In the genomic region with DNA sequence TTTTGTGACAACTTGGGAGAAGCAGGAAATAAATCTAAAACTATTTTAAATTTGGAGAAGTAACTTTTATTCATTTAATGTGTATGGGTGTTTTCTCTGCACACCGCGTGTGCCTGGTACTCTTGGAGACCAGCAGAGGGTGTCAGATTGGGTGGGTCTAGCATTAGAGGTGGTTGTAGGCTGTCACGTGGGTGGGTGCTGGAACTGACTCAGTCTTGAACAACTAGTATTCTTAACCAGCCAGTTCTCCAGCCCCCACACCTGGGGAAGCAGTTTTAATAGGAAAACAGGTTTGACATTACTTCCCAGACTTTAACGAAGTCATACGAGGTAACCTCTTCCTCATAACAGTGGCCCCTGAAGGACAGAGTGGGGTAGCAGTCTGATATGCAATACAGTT, we compare ENCODE assay signal across 8 mouse cellular contexts. TPM values are rescaled to one million over a fixed set of nuclear protein-coding genes. Genes with fewer than 3 reads are reported as not detected.
DNase-seq lines count a peak whose midpoint lies in the region; ATAC-seq and TF ChIP-seq lines count a peak whose summit lies in the region.

No protein-coding gene starts in this region.

- no peak overlapping the region for H3K27ac ChIP-seq in kidney, embryonic 14.5 days (ENCODE audit: low read depth, low read length)
- H3K27ac ChIP-seq in embryonic facial prominence, embryonic 14.5 days (replicated peaks; ENCODE audit: low read depth, low read length) = no peak overlapping the region

- intact Hi-C loops in left cerebral cortex, postnatal 14 days (cut with DNase I) = no loop called here

- peak overlapping the region; percentile 54; the same call in 1 of the 2 replicates for H3K4me3 ChIP-seq in kidney, embryonic 14.5 days (ENCODE audit: low read length)
- H3K4me3 ChIP-seq in embryonic facial prominence, embryonic 14.5 days (ENCODE audit: low read depth, low read length) = peak overlapping the region; percentile 61
- peak overlapping the region; percentile 38 for H3K4me3 ChIP-seq in myocyte

- peak overlapping the region; percentile 73 for H3K4me2 ChIP-seq in kidney, embryonic 14.5 days (replicated peaks; ENCODE audit: low read depth, low read length)
- peak overlapping the region; percentile 73 for H3K4me2 ChIP-seq in embryonic facial prominence, embryonic 14.5 days (ENCODE audit: low read depth, low read length)
- H3K4me2 ChIP-seq in myocyte (ENCODE audit: low read depth) = peak overlapping the region; percentile 92

- TF ChIP-seq POLR2A in myocyte (IDR thresholded peaks at IDR 0.05; ENCODE audit: insufficient read length, low read depth) = no peak

- H3K4me1 ChIP-seq in kidney, embryonic 14.5 days (ENCODE audit: control insufficient read depth, insufficient read depth, low read length) = peaks cover 6% of the 10 kb centered on the region; the same call in 1 of the 2 replicates
- H3K4me1 ChIP-seq in embryonic facial prominence, embryonic 14.5 days (ENCODE audit: control insufficient read depth, insufficient read depth, low read length) = peaks cover 6% of the 10 kb centered on the region

- ATAC-seq in kidney, embryonic 14.5 days (ENCODE audit: low FRiP score, low TSS enrichment) = no peak
- no peak for ATAC-seq in embryonic facial prominence, embryonic 14.5 days (ENCODE audit: low read depth)

- DNase-seq in kidney, postnatal 14 days = no peak
- DNase-seq in ES-CJ7 (ENCODE audit: low read depth, low spot score) (peak; percentile 73), MN1 (ENCODE audit: low spot score) (no peak)
- DNase-seq in embryonic facial prominence, embryonic 14.5 days (ENCODE audit: low spot score) = no peak
- peak; percentile 26 to 30 for DNase-seq in left cerebral cortex, postnatal 14 days (ENCODE audit: low spot score in 2 of 2)
- no peak for DNase-seq in ovary, postnatal 14 days (ENCODE audit: low spot score)

- H3K36me3 ChIP-seq in kidney, embryonic 14.5 days (ENCODE audit: control insufficient read depth, insufficient read depth, low read length) = peaks cover 6% of the 10 kb centered on the region
- peaks cover 24% of the 10 kb centered on the region for H3K36me3 ChIP-seq in embryonic facial prominence, embryonic 14.5 days (ENCODE audit: control insufficient read depth, insufficient read depth, low read length)
- peaks cover 10% of the 10 kb centered on the region for H3K36me3 ChIP-seq in myocyte (ENCODE audit: control insufficient read depth, insufficient read depth)

- H3K79me2 ChIP-seq in myocyte (ENCODE audit: control insufficient read depth, insufficient read depth) = peaks cover 17% of the 10 kb centered on the region

- H3ac ChIP-seq in myocyte (ENCODE audit: control insufficient read depth, insufficient read length) = no peak overlapping the region

- 73% methylated on average over 5 of the region's 5 CpGs for WGBS in kidney, embryonic 14.5 days
- 72% methylated on average over 5 of the region's 5 CpGs for WGBS in embryonic facial prominence, embryonic 14.5 days

- no peaks in the 10 kb centered on the region for H3K9me3 ChIP-seq in kidney, embryonic 14.5 days (ENCODE audit: control insufficient read depth, low read length)
- H3K9me3 ChIP-seq in embryonic facial prominence, embryonic 14.5 days (ENCODE audit: control insufficient read depth, low read length) = no peaks in the 10 kb centered on the region

- H3K27me3 ChIP-seq in kidney, embryonic 14.5 days (ENCODE audit: control insufficient read depth, insufficient read depth, low read length) = no peaks in the 10 kb centered on the region
- no peaks in the 10 kb centered on the region for H3K27me3 ChIP-seq in embryonic facial prominence, embryonic 14.5 days (replicated peaks; ENCODE audit: control insufficient read depth, insufficient read depth, low read length)
- H3K27me3 ChIP-seq in myocyte (ENCODE audit: control insufficient read depth, insufficient read depth, insufficient read length) = no peaks in the 10 kb centered on the region

- H3K9ac ChIP-seq in kidney, embryonic 14.5 days (ENCODE audit: low read depth, low read length) = no peak overlapping the region
- no peak overlapping the region for H3K9ac ChIP-seq in embryonic facial prominence, embryonic 14.5 days (ENCODE audit: low read depth, low read length)

TF ChIP-seq in myocyte, 11 proteins besides CTCF, POLR2A, EP300 and RAD21:
- TF ChIP-seq USF1 (IDR thresholded peaks at IDR 0.05; ENCODE audit: low read depth) (peak; percentile 67), MAX (IDR thresholded peaks at IDR 0.05; ENCODE audit: low read depth) (no peak), TCF3 (IDR thresholded peaks at IDR 0.05; ENCODE audit: insufficient read length, low read depth) (no peak)

RNA-seq across cellular contexts. Expression of a gene that starts 1.4 kb away (rescaled TPM):
- 28.0 and 31.7 TPM in 2 replicates for polyA plus RNA-seq in kidney, embryonic 14.5 days (2014; fragmentation: Nextera tagmentation; extraction: Ambion mirVana)
- polyA plus RNA-seq in embryonic facial prominence, embryonic 14.5 days (2014; fragmentation: Nextera tagmentation; extraction: Ambion mirVana) = 24.2 and 27.3 TPM in 2 replicates
- 10 to 100 TPM; 32.4 to 35.0 TPM for total RNA-seq in left cerebral cortex, postnatal 14 days (2021)
- polyA plus RNA-seq in myocyte (2012; fragmentation: generic; extraction: Trizol) = 11.5 TPM

RNA-seq across cellular contexts. Expression of a gene that starts 39.9 kb away (rescaled TPM):
- polyA plus RNA-seq in kidney, embryonic 14.5 days (2014; fragmentation: Nextera tagmentation; extraction: Ambion mirVana) = 0.11 and 0.16 TPM in 2 replicates
- polyA plus RNA-seq in embryonic facial prominence, embryonic 14.5 days (2014; fragmentation: Nextera tagmentation; extraction: Ambion mirVana) = 0.13 TPM in 1 of 2 replicates, not detected in the other
- under 1 TPM; 0.18 to 0.27 TPM for total RNA-seq in left cerebral cortex, postnatal 14 days (2021)
- polyA plus RNA-seq in myocyte (2012; fragmentation: generic; extraction: Trizol) = 0.05 TPM

Comparison
In these comparisons a context has a peak if more than half of its experiments do, and no peak if none do; other contexts are left out.
1. DNase-seq: peak in ES-CJ7 (single experiment) and left cerebral cortex, postnatal 14 days (2 of 2); none in kidney, postnatal 14 days (single experiment), embryonic facial prominence, embryonic 14.5 days (single experiment), MN1 (single experiment) and ovary, postnatal 14 days (single experiment).
2. Peak in every context shown above with its lines, with median percentiles within 50 percentile points of each other: H3K4me2 ChIP-seq and H3K4me3 ChIP-seq.